Mouse (Mus musculus): ENCODE data around the gene Scamp2.

The Scamp2 gene

GRCm38 (mm10) chr9:57627191-57627590 lies 66.4 kb downstream of the Scamp2 start:
- DNase-seq (ENCODE audit: low read depth, low spot score), result no peak

GRCm38 (mm10) chr9:57627892-57628291 lies 67.1 kb downstream of the Scamp2 start:
- no peak for DNase-seq (ENCODE audit: low read depth, low spot score)

DNA sequence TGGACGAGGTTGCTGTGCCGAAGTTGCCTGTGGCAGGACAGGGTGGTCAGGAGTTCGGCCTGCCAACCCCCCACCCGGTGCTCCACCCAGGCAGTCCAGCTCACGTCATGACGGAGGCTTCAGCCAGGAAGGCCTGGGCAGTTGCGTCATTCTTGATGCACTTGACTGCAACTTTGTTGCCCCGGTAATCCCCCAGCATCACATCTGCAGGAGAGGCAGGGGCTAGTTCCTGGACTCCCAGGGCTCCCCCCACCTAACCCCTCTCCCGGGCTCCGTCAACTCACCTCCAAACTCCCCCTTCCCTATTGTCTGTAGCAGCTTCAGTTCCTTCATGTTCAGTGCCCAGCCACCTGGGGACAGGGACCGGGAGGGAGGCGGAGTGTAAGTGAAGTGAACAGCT lies 68.0 kb downstream of the Scamp2 start:
- no peak for DNase-seq (ENCODE audit: low read depth, low spot score)

- DNase-seq (ENCODE audit: low read depth, low spot score), result peak; percentile 82
Measured at GRCm38 (mm10) chr9:57629118-57629874, 68.6 kb downstream of the Scamp2 start.

DNA sequence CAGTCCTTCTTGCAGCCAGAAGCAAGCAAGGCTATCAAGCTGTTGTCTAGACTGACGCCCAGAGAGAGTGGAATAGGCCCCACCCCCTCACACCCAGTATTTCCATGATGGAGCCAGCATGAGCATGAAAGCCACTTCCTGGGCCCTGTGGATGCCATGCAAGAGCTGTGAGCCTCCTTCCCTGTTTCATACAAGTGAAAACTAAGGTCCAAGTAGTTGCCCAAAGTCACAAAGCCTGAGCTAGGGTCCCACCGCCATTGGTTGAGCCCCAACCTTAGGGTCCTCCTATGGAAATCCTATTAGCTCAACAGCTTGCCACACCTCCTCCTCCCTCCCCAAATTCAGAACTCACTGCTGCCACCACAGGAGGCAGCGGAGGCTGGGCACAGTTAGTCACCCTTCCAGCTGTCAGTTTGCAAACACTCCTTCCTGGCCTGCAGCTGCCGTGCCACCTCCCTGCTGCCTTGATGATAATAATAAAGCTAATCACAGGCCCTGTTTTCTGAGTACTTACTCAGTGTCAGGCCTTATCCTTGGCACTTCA lies 72.8 kb downstream of the Scamp2 start:
- peak; percentile 87 for DNase-seq (ENCODE audit: low read depth, low spot score)

- DNase-seq (ENCODE audit: low read depth, low spot score), result no peak
Measured at GRCm38 (mm10) chr9:57637272-57637671, 76.5 kb downstream of the Scamp2 start.

DNA sequence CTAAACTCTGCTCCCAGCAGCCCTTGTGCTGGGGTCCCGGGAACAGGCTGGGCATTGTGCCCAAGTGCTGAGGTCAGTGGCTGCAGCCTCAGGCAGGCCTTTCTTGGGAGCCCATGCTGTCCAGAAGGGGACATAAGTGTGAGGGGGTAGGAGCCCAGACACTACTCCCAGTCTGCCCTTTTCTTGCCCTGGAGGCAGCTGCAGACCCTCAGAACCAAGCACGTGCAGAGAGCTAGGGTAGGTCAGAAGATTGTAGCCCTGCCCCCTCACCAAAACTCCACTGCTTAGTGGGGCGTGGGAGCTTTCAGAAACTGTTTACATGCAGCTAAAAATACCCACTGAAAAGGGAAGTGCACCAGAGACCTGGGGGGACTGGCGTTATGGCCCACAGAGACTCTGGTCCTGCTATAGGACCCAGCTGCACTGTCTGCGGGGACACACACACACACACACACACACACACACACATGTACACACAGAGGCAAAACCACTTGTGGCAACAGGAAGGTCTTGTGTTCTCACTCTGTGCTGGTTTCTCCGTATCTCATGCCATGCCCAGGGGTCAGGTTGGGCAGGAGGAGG lies 77.1 kb downstream of the Scamp2 start:
- peak; percentile 53 for DNase-seq (ENCODE audit: low read depth, low spot score)

Measured in CD4-positive helper T cell, adult 2 months (primary cell).